Mouse (Mus musculus): ENCODE measurements at regions not wholly inside any gene's neighbourhood (a gene's known extent, or its start where the extent isn't known, plus 50 kb on each side); places are given as distances from the start of the nearest gene placed in this dataset.

- Histone ChIP-seq H3K4me2 (no peak overlapping the region), H3K4me3 (ENCODE audit: low read depth, low read length) (no peak overlapping the region), H3K36me3 (ENCODE audit: insufficient read depth) (no peaks in the 10 kb centered on the region), H3K27me3 (ENCODE audit: insufficient read depth, low read length) (no peaks in the 10 kb centered on the region), H3K9ac (no peak overlapping the region), H3K27ac (ENCODE audit: low read depth) (no peak overlapping the region), H3K4me1 (ENCODE audit: insufficient read depth) (no peaks in the 10 kb centered on the region), H3K9me3 (ENCODE audit: low read depth, low read length) (no peaks in the 10 kb centered on the region)
- TF ChIP-seq CTCF (IDR thresholded peaks at IDR 0.05; ENCODE audit: low read depth), result no peak
- ATAC-seq (ENCODE audit: insufficient read depth), result no peak
- WGBS, result 77% methylated on average over 2 of the region's 2 CpGs
- DNase-seq, result no peak
Measured at GRCm38 (mm10) chr16:12768161-12768895, 341.2 kb upstream of the Ercc4 start.

DNA sequence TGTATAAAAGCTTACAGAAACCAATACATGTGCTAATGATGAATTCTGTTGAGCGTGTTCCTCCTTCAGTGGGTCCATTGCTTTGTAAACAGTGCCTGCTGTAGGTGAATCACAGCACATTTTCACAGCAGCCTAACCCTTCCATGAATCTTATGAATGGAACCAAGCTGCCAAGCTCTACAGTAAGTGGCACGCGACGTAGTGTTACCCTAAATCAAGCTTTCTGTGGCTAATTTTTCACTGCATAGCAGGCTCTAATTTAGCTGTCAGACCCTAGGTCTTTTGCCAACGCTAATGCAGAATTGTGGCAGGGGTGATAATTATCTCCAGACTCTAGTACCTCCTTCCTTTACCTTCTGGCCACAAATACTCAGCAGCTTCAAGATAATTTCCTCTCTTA, 339.0 kb upstream of the Ercc4 start:
- H3K4me1 ChIP-seq (ENCODE audit: insufficient read depth), result no peaks in the 10 kb centered on the region

DNA sequence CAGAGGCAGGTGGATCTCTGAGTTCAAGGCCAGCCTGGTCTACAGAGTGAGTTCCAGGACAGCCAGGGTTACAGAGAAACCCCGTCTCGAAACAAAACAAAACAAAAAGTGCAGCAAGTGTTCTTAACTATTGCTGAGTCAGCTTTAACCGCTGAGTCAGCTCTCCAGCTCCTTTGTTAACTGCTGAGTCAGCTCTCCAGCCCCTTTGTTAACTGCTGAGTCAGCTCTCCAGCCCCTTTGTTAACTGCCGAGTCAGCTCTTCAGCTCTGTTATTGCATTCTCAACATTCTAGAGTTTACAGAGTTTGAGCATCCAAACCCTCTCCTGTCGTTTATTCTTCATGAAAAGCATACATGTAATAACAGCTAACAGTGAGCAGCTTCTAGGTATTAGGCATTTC, 336.9 kb upstream of the Ercc4 start:
- DNase-seq (no peak), ATAC-seq (ENCODE audit: insufficient read depth) (no peak)
- WGBS, result 79% methylated on average over 5 of the region's 5 CpGs
- no peak for TF ChIP-seq CTCF (IDR thresholded peaks at IDR 0.05; ENCODE audit: low read depth)
- H3K36me3 ChIP-seq (ENCODE audit: insufficient read depth), result no peaks in the 10 kb centered on the region
- no peak overlapping the region for H3K4me3 ChIP-seq (ENCODE audit: low read depth, low read length)
- H3K9me3 ChIP-seq (ENCODE audit: low read depth, low read length), result no peaks in the 10 kb centered on the region
- H3K4me2 ChIP-seq, result no peak overlapping the region
- H3K9ac ChIP-seq, result no peak overlapping the region
- no peak overlapping the region for H3K27ac ChIP-seq (ENCODE audit: low read depth)
- H3K4me1 ChIP-seq (ENCODE audit: insufficient read depth), result no peaks in the 10 kb centered on the region
- H3K27me3 ChIP-seq (ENCODE audit: insufficient read depth, low read length), result no peaks in the 10 kb centered on the region

More for the DNA sequence above, 339.0 kb upstream of the Ercc4 start:
- Histone ChIP-seq H3K9ac (no peak overlapping the region), H3K4me3 (ENCODE audit: low read depth, low read length) (no peak overlapping the region), H3K36me3 (ENCODE audit: insufficient read depth) (no peaks in the 10 kb centered on the region), H3K27me3 (ENCODE audit: insufficient read depth, low read length) (no peaks in the 10 kb centered on the region), H3K4me2 (no peak overlapping the region), H3K27ac (ENCODE audit: low read depth) (no peak overlapping the region), H3K9me3 (ENCODE audit: low read depth, low read length) (no peaks in the 10 kb centered on the region)
- DNase-seq, result no peak
- TF ChIP-seq CTCF (IDR thresholded peaks at IDR 0.05; ENCODE audit: low read depth), result no peak
- no peak for ATAC-seq (ENCODE audit: insufficient read depth)
- 92% methylated on average over 5 of the region's 5 CpGs for WGBS

- no peaks in the 10 kb centered on the region for H3K27me3 ChIP-seq (ENCODE audit: insufficient read depth, low read length)
- no peak overlapping the region for H3K9ac ChIP-seq
- H3K36me3 ChIP-seq (ENCODE audit: insufficient read depth), result no peaks in the 10 kb centered on the region
- DNase-seq (no peak), ATAC-seq (ENCODE audit: insufficient read depth) (no peak)
- WGBS, result 50% methylated on average over 2 of the region's 2 CpGs
- H3K4me2 ChIP-seq, result no peak overlapping the region
- no peaks in the 10 kb centered on the region for H3K9me3 ChIP-seq (ENCODE audit: low read depth, low read length)
- H3K27ac ChIP-seq (ENCODE audit: low read depth), result no peak overlapping the region
- H3K4me1 ChIP-seq (ENCODE audit: insufficient read depth), result no peaks in the 10 kb centered on the region
- no peak for TF ChIP-seq CTCF (IDR thresholded peaks at IDR 0.05; ENCODE audit: low read depth)
- H3K4me3 ChIP-seq (ENCODE audit: low read depth, low read length), result no peak overlapping the region
Measured at GRCm38 (mm10) chr16:12775876-12776275, 333.6 kb upstream of the Ercc4 start.

GRCm38 (mm10) chr16:12779079-12779478, 330.4 kb upstream of the Ercc4 start:
- 73% methylated on average over 3 of the region's 3 CpGs for WGBS
- no peak for TF ChIP-seq CTCF (IDR thresholded peaks at IDR 0.05; ENCODE audit: low read depth)
- DNase-seq (no peak), ATAC-seq (ENCODE audit: insufficient read depth) (no peak)
- no peak overlapping the region for H3K9ac ChIP-seq
- H3K27ac ChIP-seq (ENCODE audit: low read depth), result no peak overlapping the region
- no peaks in the 10 kb centered on the region for H3K36me3 ChIP-seq (ENCODE audit: insufficient read depth)
- H3K9me3 ChIP-seq (ENCODE audit: low read depth, low read length), result no peaks in the 10 kb centered on the region
- no peak overlapping the region for H3K4me3 ChIP-seq (ENCODE audit: low read depth, low read length)
- no peaks in the 10 kb centered on the region for H3K4me1 ChIP-seq (ENCODE audit: insufficient read depth)
- no peak overlapping the region for H3K4me2 ChIP-seq
- H3K27me3 ChIP-seq (ENCODE audit: insufficient read depth, low read length), result no peaks in the 10 kb centered on the region

GRCm38 (mm10) chr16:12780635-12781034, 328.8 kb upstream of the Ercc4 start:
- no peak overlapping the region for H3K4me3 ChIP-seq (ENCODE audit: low read depth, low read length)
- TF ChIP-seq CTCF (IDR thresholded peaks at IDR 0.05; ENCODE audit: low read depth), result no peak
- H3K27ac ChIP-seq (ENCODE audit: low read depth), result no peak overlapping the region
- H3K4me2 ChIP-seq, result no peak overlapping the region
- H3K9me3 ChIP-seq (ENCODE audit: low read depth, low read length), result no peaks in the 10 kb centered on the region
- no peaks in the 10 kb centered on the region for H3K4me1 ChIP-seq (ENCODE audit: insufficient read depth)
- H3K36me3 ChIP-seq (ENCODE audit: insufficient read depth), result no peaks in the 10 kb centered on the region
- no peak overlapping the region for H3K9ac ChIP-seq
- ATAC-seq (ENCODE audit: insufficient read depth), result no peak
- no peak for DNase-seq
- H3K27me3 ChIP-seq (ENCODE audit: insufficient read depth, low read length), result no peaks in the 10 kb centered on the region
- WGBS, result 78% methylated on average over 3 of the region's 3 CpGs

- no peak overlapping the region for H3K4me2 ChIP-seq
- no peak overlapping the region for H3K9ac ChIP-seq
- 59% methylated on average over 1 of the region's 1 CpGs for WGBS
- ATAC-seq (ENCODE audit: insufficient read depth), result no peak
- no peak overlapping the region for H3K4me3 ChIP-seq (ENCODE audit: low read depth, low read length)
- no peak overlapping the region for H3K27ac ChIP-seq (ENCODE audit: low read depth)
- DNase-seq, result no peak
- H3K4me1 ChIP-seq (ENCODE audit: insufficient read depth), result no peaks in the 10 kb centered on the region
- no peak for TF ChIP-seq CTCF (IDR thresholded peaks at IDR 0.05; ENCODE audit: low read depth)
- H3K27me3 ChIP-seq (ENCODE audit: insufficient read depth, low read length), result no peaks in the 10 kb centered on the region
- no peaks in the 10 kb centered on the region for H3K9me3 ChIP-seq (ENCODE audit: low read depth, low read length)
- H3K36me3 ChIP-seq (ENCODE audit: insufficient read depth), result no peaks in the 10 kb centered on the region
Measured at GRCm38 (mm10) chr16:12785828-12786227, 323.7 kb upstream of the Ercc4 start.

All from lung, embryonic 14.5 days (tissue).